Comparison of ENCODE assay signal across 11 mouse cellular contexts in the genomic region with DNA sequence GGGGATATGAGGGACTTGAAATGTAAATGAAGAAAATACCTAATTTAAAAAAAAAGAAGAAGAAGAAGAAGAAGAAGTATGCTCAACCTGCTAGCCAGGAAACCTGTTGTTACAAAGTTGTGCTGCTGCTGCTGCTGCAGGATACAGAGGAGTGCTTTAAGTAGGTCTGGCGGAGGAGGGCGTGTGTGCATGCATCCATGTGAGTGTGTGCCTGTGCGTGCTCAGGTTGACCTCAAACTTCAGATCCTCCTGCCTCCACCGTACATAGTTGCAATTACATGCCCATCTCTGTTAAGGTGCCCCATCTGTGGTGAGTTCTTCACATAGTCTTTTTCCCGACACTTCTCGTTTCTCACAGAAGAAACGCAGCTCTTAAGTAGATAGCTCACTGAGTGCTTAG.
DNase-seq lines count a peak whose midpoint lies in the region; ATAC-seq and TF ChIP-seq lines count a peak whose summit lies in the region.
"Had no signal": no experiment of that assay in that cellular context is flagged by ENCODE, and none has a peak within 500 bp of the region (broad histone marks: within the 10 kb centered on the region; RNA-seq: fewer than 3 reads in every experiment).

No protein-coding gene starts in this region.

- H3K4me1 ChIP-seq in heart, embryonic 11.5 days (ENCODE audit: control insufficient read depth, insufficient read depth, low read length) = peaks cover 4% of the 10 kb centered on the region; the same call in 1 of the 2 replicates
- H3K4me1 ChIP-seq in lung, postnatal 0 days (ENCODE audit: insufficient read depth, low read depth, low read length) = no peaks in the 10 kb centered on the region
- H3K4me1 ChIP-seq in hindbrain, postnatal 0 days (ENCODE audit: insufficient read depth, low read length) = peaks cover 11% of the 10 kb centered on the region; the same call in 1 of the 2 replicates
- peaks cover 24% of the 10 kb centered on the region for H3K4me1 ChIP-seq in neural tube, embryonic 15.5 days
- H3K4me1 ChIP-seq: liver, embryonic 15.5 days had no signal

- no peak overlapping the region for H3K9ac ChIP-seq in heart, embryonic 11.5 days (ENCODE audit: low read depth, low read length)
- no peak overlapping the region for H3K9ac ChIP-seq in lung, postnatal 0 days (replicated peaks; ENCODE audit: low read depth)
- peak overlapping the region; percentile 45; the same call in 1 of the 2 replicates for H3K9ac ChIP-seq in hindbrain, postnatal 0 days (replicated peaks; ENCODE audit: low read length)
- H3K9ac ChIP-seq in neural tube, embryonic 15.5 days (replicated peaks) = no peak overlapping the region
- H3K9ac ChIP-seq: liver, embryonic 15.5 days had no signal

- H3K27me3 ChIP-seq in heart, embryonic 11.5 days (ENCODE audit: control insufficient read depth, insufficient read depth, low read length) = no peaks in the 10 kb centered on the region
- no peaks in the 10 kb centered on the region for H3K27me3 ChIP-seq in lung, postnatal 0 days (replicated peaks; ENCODE audit: insufficient read depth, low read length)
- no peaks in the 10 kb centered on the region for H3K27me3 ChIP-seq in hindbrain, postnatal 0 days (ENCODE audit: insufficient read depth, low read length)
- no peaks in the 10 kb centered on the region for H3K27me3 ChIP-seq in neural tube, embryonic 15.5 days (replicated peaks)
- H3K27me3 ChIP-seq: liver, embryonic 15.5 days had no signal

- no peak for ATAC-seq in heart, embryonic 11.5 days (replicated peaks; ENCODE audit: insufficient number of reproducible peaks, low FRiP score, low TSS enrichment)
- ATAC-seq in lung, postnatal 0 days = no peak
- no peak; the same call in 1 of the 2 replicates for ATAC-seq in hindbrain, postnatal 0 days
- ATAC-seq in neural tube, embryonic 15.5 days (ENCODE audit: low FRiP score) = no peak

- no peaks in the 10 kb centered on the region for H3K9me3 ChIP-seq in heart, embryonic 11.5 days (replicated peaks; ENCODE audit: control insufficient read depth, low read length)
- no peaks in the 10 kb centered on the region for H3K9me3 ChIP-seq in lung, postnatal 0 days (ENCODE audit: low read length)
- no peaks in the 10 kb centered on the region for H3K9me3 ChIP-seq in hindbrain, postnatal 0 days (ENCODE audit: low read length)
- H3K9me3 ChIP-seq in neural tube, embryonic 15.5 days (replicated peaks) = no peaks in the 10 kb centered on the region
- H3K9me3 ChIP-seq: liver, embryonic 15.5 days had no signal

- 0 out of 2 replicates have a peak overlapping the region, but pooled peaks have one; percentile 50 for H3K4me3 ChIP-seq in heart, embryonic 11.5 days (ENCODE audit: low read depth, low read length)
- no peak overlapping the region for H3K4me3 ChIP-seq in lung, postnatal 0 days (ENCODE audit: low read depth, low read length)
- no peak overlapping the region; the same call in 1 of the 2 replicates for H3K4me3 ChIP-seq in hindbrain, postnatal 0 days (ENCODE audit: low read length)
- H3K4me3 ChIP-seq in neural tube, embryonic 15.5 days (replicated peaks) = 0 out of 2 replicates have a peak overlapping the region, but pooled peaks have one; percentile 37
- H3K4me3 ChIP-seq: liver, embryonic 15.5 days had no signal

- H3K27ac ChIP-seq in heart, embryonic 11.5 days (ENCODE audit: low read depth, low read length) = no peak overlapping the region
- H3K27ac ChIP-seq in lung, postnatal 0 days (ENCODE audit: low read length) = no peak overlapping the region
- H3K27ac ChIP-seq in hindbrain, postnatal 0 days = peak overlapping the region; percentile 74
- peak overlapping the region; percentile 84 for H3K27ac ChIP-seq in neural tube, embryonic 15.5 days (replicated peaks)
- H3K27ac ChIP-seq: liver, embryonic 15.5 days had no signal

- no peak for TF ChIP-seq EP300 in lung, postnatal 0 days (IDR thresholded peaks at IDR 0.05)

- H3K36me3 ChIP-seq in heart, embryonic 11.5 days (ENCODE audit: control insufficient read depth, insufficient read depth, low read length) = no peaks in the 10 kb centered on the region
- H3K36me3 ChIP-seq in lung, postnatal 0 days (ENCODE audit: insufficient read depth, low read length) = no peaks in the 10 kb centered on the region
- H3K36me3 ChIP-seq in hindbrain, postnatal 0 days (ENCODE audit: insufficient read depth, low read length) = no peaks in the 10 kb centered on the region
- H3K36me3 ChIP-seq in neural tube, embryonic 15.5 days = no peaks in the 10 kb centered on the region
- H3K36me3 ChIP-seq: liver, embryonic 15.5 days had no signal

- DNase-seq in heart, adult 9 months (ENCODE audit: low spot score in 2 of 2) = no peak
- DNase-seq in lung, postnatal 0 days (ENCODE audit: low spot score) = no peak
- DNase-seq in lung, postnatal 25 days (ENCODE audit: low spot score) = no peak
- DNase-seq in hindbrain, postnatal 0 days (ENCODE audit: low spot score) = peak; percentile 13
- DNase-seq in urinary bladder, adult 18-20 months (ENCODE audit: low spot score in 2 of 2) = no peak
- no peak for DNase-seq in kidney, postnatal 14 days
- DNase-seq: adrenal gland, adult 2 months; cerebellum, adult 11 months had no signal

- peak overlapping the region; percentile 89 for H3K4me2 ChIP-seq in heart, embryonic 11.5 days
- 0 out of 2 replicates have a peak overlapping the region, but pooled peaks have one; percentile 61 for H3K4me2 ChIP-seq in lung, postnatal 0 days (replicated peaks; ENCODE audit: low read depth, low read length)
- H3K4me2 ChIP-seq in hindbrain, postnatal 0 days (ENCODE audit: low read depth, low read length) = peak overlapping the region; percentile 65
- H3K4me2 ChIP-seq in neural tube, embryonic 15.5 days = peak overlapping the region; percentile 66

- WGBS in heart, embryonic 11.5 days (ENCODE audit: insufficient replicate concordance) = 55% methylated on average over 7 of the region's 7 CpGs
- 54% methylated on average over 7 of the region's 7 CpGs for WGBS in lung, postnatal 0 days
- 59% methylated on average over 7 of the region's 7 CpGs for WGBS in hindbrain, postnatal 0 days
- WGBS in neural tube, embryonic 15.5 days = 66% methylated on average over 7 of the region's 7 CpGs

- no peak for TF ChIP-seq CTCF in lung, postnatal 0 days (IDR thresholded peaks at IDR 0.05)
- TF ChIP-seq CTCF in hindbrain, postnatal 0 days (IDR thresholded peaks at IDR 0.05; ENCODE audit: low read depth) = no peak

Comparison
In these comparisons a context has a peak if more than half of its experiments do, and no peak if none do; other contexts are left out.
1. H3K27ac ChIP-seq: peak in hindbrain, postnatal 0 days (single experiment) and neural tube, embryonic 15.5 days (single experiment); none in heart, embryonic 11.5 days (single experiment) and lung, postnatal 0 days (single experiment).
2. H3K4me3 ChIP-seq: peak in heart, embryonic 11.5 days (single experiment) and neural tube, embryonic 15.5 days (single experiment); none in lung, postnatal 0 days (single experiment) and hindbrain, postnatal 0 days (single experiment).
3. Peak in every context shown above with its lines, with median percentiles within 50 percentile points of each other: H3K4me2 ChIP-seq.